Mouse (Mus musculus): ENCODE measurements around the gene Fn3krp.
A peak's percentile ranks its signal among the peaks of the same experiment; 100 is the strongest.

Fn3krp gene

GRCm38 (mm10) chr11:121420830-121421552 is at the start of gene Fn3krp:
Fn3krp (plus strand) TSS chr11:121421401.
- peak; percentile 99 for DNase-seq

- DNase-seq = no peak
Measured at GRCm38 (mm10) chr11:121373305-121373704, 47.9 kb upstream of the Fn3krp start.

- DNase-seq = no peak
Measured at GRCm38 (mm10) chr11:121378644-121379043, 42.6 kb upstream of the Fn3krp start.

- no peak for DNase-seq
Measured at GRCm38 (mm10) chr11:121380294-121380693, 40.9 kb upstream of the Fn3krp start.

- DNase-seq = peak; percentile 91 to 97
Measured at GRCm38 (mm10) chr11:121387750-121388553, 33.2 kb upstream of the Fn3krp start, which contains the start of gene Rab40b. Rab40b (minus strand) TSS chr11:121388251.

- DNase-seq = no peak
Measured at GRCm38 (mm10) chr11:121388554-121388945, 32.7 kb upstream of the Fn3krp start.

- no peak for DNase-seq
Measured at GRCm38 (mm10) chr11:121390793-121391192, 30.4 kb upstream of the Fn3krp start.

- no peak for DNase-seq
Measured at GRCm38 (mm10) chr11:121392405-121392804, 28.8 kb upstream of the Fn3krp start.

GRCm38 (mm10) chr11:121407366-121408155 is 13.6 kb upstream of the Fn3krp start:
- DNase-seq = no peak

GRCm38 (mm10) chr11:121414762-121415161 is 6.4 kb upstream of the Fn3krp start:
- no peak for DNase-seq

GRCm38 (mm10) chr11:121415351-121415750 is 5.8 kb upstream of the Fn3krp start:
- peak; percentile 31 to 60 for DNase-seq

GRCm38 (mm10) chr11:121417971-121418370 is 3.2 kb upstream of the Fn3krp start:
- no peak for DNase-seq

- no peak for DNase-seq
Measured at GRCm38 (mm10) chr11:121418932-121419331, 2.3 kb upstream of the Fn3krp start.

GRCm38 (mm10) chr11:121420379-121420778 is 822 bp upstream of the Fn3krp start:
- no peak for DNase-seq

- DNase-seq = no peak
Measured at GRCm38 (mm10) chr11:121421553-121422173, 462 bp downstream of the Fn3krp start.

GRCm38 (mm10) chr11:121433397-121433796 is 12.2 kb downstream of the Fn3krp start:
- DNase-seq = no peak

- DNase-seq = peak; percentile 85 to 88
Measured at GRCm38 (mm10) chr11:121434156-121435155, 13.3 kb downstream of the Fn3krp start, which contains the start of gene Fn3k. Fn3k (plus strand) TSS chr11:121434913.

- DNase-seq = no peak
Measured at GRCm38 (mm10) chr11:121437236-121437635, 16.0 kb downstream of the Fn3krp start.

- no peak for DNase-seq
Measured at GRCm38 (mm10) chr11:121439686-121440292, 18.6 kb downstream of the Fn3krp start.

- no peak for DNase-seq
Measured at GRCm38 (mm10) chr11:121441653-121442052, 20.5 kb downstream of the Fn3krp start.

GRCm38 (mm10) chr11:121442076-121442475 is 20.9 kb downstream of the Fn3krp start:
- no peak for DNase-seq

All from lung, postnatal 4 days (tissue).